Mouse (Mus musculus) olfactory bulb, adult 2 months (tissue): Measurements from ENCODE around the gene Phka1.

Source experiments
- CTCF ChIP-seq: fragments of 200-500 bp; IDR thresholded peaks from 2 replicates; pipeline ENCODE4 v1.5.1; 2012; ENCODE audit warnings: low read depth, mild to moderate bottlenecking, low read length, moderate library complexity; ENCODE audit not compliant: insufficient read depth
- POLR2A ChIP-seq: fragments of 200-500 bp; IDR thresholded peaks from 2 replicates; pipeline ENCODE4 v1.6.1; 2012; ENCODE audit warnings: mild to moderate bottlenecking, low read depth, low read length, moderate library complexity; ENCODE audit not compliant: insufficient read depth

DNA sequence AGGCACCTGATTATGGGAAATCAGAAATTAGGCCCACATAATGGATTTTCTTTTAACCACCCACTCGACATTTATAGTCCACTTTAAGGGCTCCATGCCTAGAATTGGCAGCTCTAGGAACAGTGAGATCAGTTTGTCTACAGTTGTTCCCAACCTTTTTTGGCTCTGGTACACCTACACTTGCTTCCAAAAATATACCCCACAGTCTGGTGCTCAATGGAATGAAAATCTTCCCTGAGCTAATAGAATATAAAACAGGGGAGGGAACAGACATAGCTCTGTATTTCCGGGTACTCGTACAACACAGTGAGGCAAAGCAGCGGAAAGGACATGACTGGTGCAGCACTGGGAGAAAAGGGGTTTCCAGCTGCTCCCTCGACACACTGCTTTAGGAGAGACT is 168.5 kb downstream of the Phka1 start:
- TF ChIP-seq CTCF = no peak
- TF ChIP-seq POLR2A = no peak
